Mouse (Mus musculus): Measurements from ENCODE around the gene Gfod1. TPM values are rescaled to one million over a fixed set of nuclear protein-coding genes. Genes with fewer than 3 reads are reported as not detected.

Gfod1 gene
- total RNA-seq, 2 experiments from 2014 or later: 5.6 to 6.5 TPM

- peak; percentile 79 for DNase-seq
Observed at GRCm38 (mm10) chr13:43231965-43232860, 71.8 kb downstream of the Gfod1 start.

GRCm38 (mm10) chr13:43230842-43231241 is 73.1 kb downstream of the Gfod1 start:
- no peak for DNase-seq

GRCm38 (mm10) chr13:43230238-43230637 is 73.7 kb downstream of the Gfod1 start:
- DNase-seq: no peak

GRCm38 (mm10) chr13:43229767-43230166 is 74.2 kb downstream of the Gfod1 start:
- DNase-seq: no peak

GRCm38 (mm10) chr13:43228141-43228540 is 75.8 kb downstream of the Gfod1 start:
- no peak for DNase-seq

GRCm38 (mm10) chr13:43226041-43226440 is 77.9 kb downstream of the Gfod1 start:
- DNase-seq: no peak

GRCm38 (mm10) chr13:43225161-43225560 is 78.8 kb downstream of the Gfod1 start:
- DNase-seq: no peak

GRCm38 (mm10) chr13:43222084-43222483 is 81.9 kb downstream of the Gfod1 start:
- DNase-seq: no peak

- DNase-seq: no peak
Observed at GRCm38 (mm10) chr13:43221290-43221689, 82.7 kb downstream of the Gfod1 start.

- no peak for DNase-seq
Observed at GRCm38 (mm10) chr13:43220635-43221034, 83.3 kb downstream of the Gfod1 start.

- DNase-seq: no peak
Observed at GRCm38 (mm10) chr13:43218764-43219163, 85.2 kb downstream of the Gfod1 start.

- no peak for DNase-seq
Observed at GRCm38 (mm10) chr13:43218284-43218683, 85.7 kb downstream of the Gfod1 start.

GRCm38 (mm10) chr13:43217686-43218085 is 86.3 kb downstream of the Gfod1 start:
- DNase-seq: no peak

- DNase-seq: no peak
Observed at GRCm38 (mm10) chr13:43217059-43217458, 86.9 kb downstream of the Gfod1 start.

GRCm38 (mm10) chr13:43215994-43216706 is 87.8 kb downstream of the Gfod1 start:
- DNase-seq: no peak

- DNase-seq: no peak
Observed at GRCm38 (mm10) chr13:43215144-43215993, 88.6 kb downstream of the Gfod1 start.

- peak; percentile 50 for DNase-seq
Observed at GRCm38 (mm10) chr13:43212338-43212737, 91.6 kb downstream of the Gfod1 start.

GRCm38 (mm10) chr13:43210956-43211355 is 93.0 kb downstream of the Gfod1 start:
- DNase-seq: no peak

GRCm38 (mm10) chr13:43209560-43209959 is 94.4 kb downstream of the Gfod1 start:
- DNase-seq: no peak

- no peak for DNase-seq
Observed at GRCm38 (mm10) chr13:43208914-43209439, 95.0 kb downstream of the Gfod1 start.

GRCm38 (mm10) chr13:43206118-43206683 is 97.8 kb downstream of the Gfod1 start:
- no peak for DNase-seq

GRCm38 (mm10) chr13:43203641-43204040 is 100.3 kb downstream of the Gfod1 start:
- DNase-seq: no peak
